In genomic region chr6:121087586-121088245, GRCm38 (mm10) we compare ENCODE assay signal across 9 mouse cellular contexts. TPM values are rescaled to one million over a fixed set of nuclear protein-coding genes. Genes with fewer than 3 reads are reported as not detected.
DNase-seq lines count a peak whose midpoint lies in the region; ATAC-seq lines count a peak whose summit lies in the region.
"Had no signal": no experiment of that assay in that cellular context is flagged by ENCODE, and none has a peak within 500 bp of the region (broad histone marks: within the 10 kb centered on the region; RNA-seq: fewer than 3 reads in every experiment).

No protein-coding gene starts in this region.

- H3K9ac ChIP-seq in midbrain, embryonic 14.5 days (replicated peaks; ENCODE audit: low read length), result no peak overlapping the region
- no peak overlapping the region for H3K9ac ChIP-seq in midbrain, embryonic 11.5 days (ENCODE audit: low read length)
- H3K9ac ChIP-seq in heart, embryonic 15.5 days, result no peak overlapping the region
- no peak overlapping the region for H3K9ac ChIP-seq in limb, embryonic 12.5 days (replicated peaks)
- H3K9ac ChIP-seq: midbrain, embryonic 12.5 days had no signal

- H3K4me1 ChIP-seq in midbrain, embryonic 14.5 days (ENCODE audit: control insufficient read depth, insufficient read depth, low read length), result peaks cover 19% of the 10 kb centered on the region
- H3K4me1 ChIP-seq in midbrain, embryonic 11.5 days (ENCODE audit: control insufficient read depth, insufficient read depth, low read length), result peaks cover 3% of the 10 kb centered on the region; the same call in 1 of the 2 replicates
- H3K4me1 ChIP-seq in heart, embryonic 15.5 days (replicated peaks), result peaks cover 72% of the 10 kb centered on the region
- peaks cover 35% of the 10 kb centered on the region for H3K4me1 ChIP-seq in limb, embryonic 12.5 days (replicated peaks)

- WGBS in midbrain, embryonic 14.5 days, result 81% methylated on average over 22 of the region's 22 CpGs
- WGBS in midbrain, embryonic 11.5 days, result 81% methylated on average over 22 of the region's 22 CpGs
- WGBS in heart, embryonic 15.5 days, result 68% methylated on average over 22 of the region's 22 CpGs
- 67% methylated on average over 22 of the region's 22 CpGs for WGBS in limb, embryonic 12.5 days

- 0 out of 2 replicates have a peak, but pooled peaks cover 2% of the 10 kb centered on the region for H3K36me3 ChIP-seq in midbrain, embryonic 14.5 days (ENCODE audit: control insufficient read depth, insufficient read depth, low read length)
- H3K36me3 ChIP-seq in midbrain, embryonic 11.5 days (ENCODE audit: control insufficient read depth, insufficient read depth, low read length), result no peaks in the 10 kb centered on the region
- no peaks in the 10 kb centered on the region for H3K36me3 ChIP-seq in heart, embryonic 15.5 days
- H3K36me3 ChIP-seq in limb, embryonic 12.5 days, result no peaks in the 10 kb centered on the region
- H3K36me3 ChIP-seq: midbrain, embryonic 12.5 days had no signal

- no peak overlapping the region for H3K4me2 ChIP-seq in midbrain, embryonic 14.5 days (ENCODE audit: low read length)
- no peak overlapping the region for H3K4me2 ChIP-seq in midbrain, embryonic 11.5 days
- no peak overlapping the region for H3K4me2 ChIP-seq in heart, embryonic 15.5 days
- peak overlapping the region; percentile 3; the same call in 1 of the 2 replicates for H3K4me2 ChIP-seq in limb, embryonic 12.5 days
- H3K4me2 ChIP-seq: midbrain, embryonic 12.5 days had no signal

- no peak overlapping the region for H3K4me3 ChIP-seq in midbrain, embryonic 14.5 days (replicated peaks; ENCODE audit: low read depth, low read length)
- no peak overlapping the region for H3K4me3 ChIP-seq in midbrain, embryonic 11.5 days (ENCODE audit: low read depth, low read length)
- no peak overlapping the region for H3K4me3 ChIP-seq in heart, embryonic 15.5 days
- no peak overlapping the region for H3K4me3 ChIP-seq in limb, embryonic 12.5 days (replicated peaks)
- H3K4me3 ChIP-seq: midbrain, embryonic 12.5 days had no signal

- peak; percentile 21 for DNase-seq in midbrain, embryonic 14.5 days
- no peak for DNase-seq in midbrain, embryonic 11.5 days (ENCODE audit: low spot score, missing footprints)
- DNase-seq in cerebellum, postnatal 10 days, result peak; percentile 63 to 74
- no peak for DNase-seq in right cerebral cortex, postnatal 10 days (ENCODE audit: low spot score in 2 of 2)
- no peak for DNase-seq in left cerebral cortex, postnatal 25 days (ENCODE audit: low spot score in 2 of 2)
- no peak for DNase-seq in layer of hippocampus, adult 8-10 months (ENCODE audit: low spot score in 2 of 2)

- H3K27ac ChIP-seq in midbrain, embryonic 14.5 days (replicated peaks; ENCODE audit: low read depth, low read length), result no peak overlapping the region
- H3K27ac ChIP-seq in midbrain, embryonic 11.5 days (ENCODE audit: low read depth, low read length), result no peak overlapping the region
- peak overlapping the region; percentile 56 for H3K27ac ChIP-seq in heart, embryonic 15.5 days
- peak overlapping the region; percentile 51; the same call in 1 of the 2 replicates for H3K27ac ChIP-seq in limb, embryonic 12.5 days
- H3K27ac ChIP-seq: midbrain, embryonic 12.5 days had no signal

- no peaks in the 10 kb centered on the region for H3K27me3 ChIP-seq in midbrain, embryonic 14.5 days (ENCODE audit: control insufficient read depth, insufficient read depth, low read length)
- H3K27me3 ChIP-seq in midbrain, embryonic 11.5 days (ENCODE audit: control insufficient read depth, insufficient read depth, low read length), result no peaks in the 10 kb centered on the region
- H3K27me3 ChIP-seq in heart, embryonic 15.5 days, result no peaks in the 10 kb centered on the region
- no peaks in the 10 kb centered on the region for H3K27me3 ChIP-seq in limb, embryonic 12.5 days
- H3K27me3 ChIP-seq: midbrain, embryonic 12.5 days had no signal

- intact Hi-C loops in left cerebral cortex, postnatal 25 days (cut with DNase I), result no loop called here

- peak; percentile 43; the same call in 1 of the 2 replicates for ATAC-seq in midbrain, embryonic 14.5 days (ENCODE audit: low FRiP score, low TSS enrichment)
- ATAC-seq in midbrain, embryonic 11.5 days (ENCODE audit: low FRiP score), result no peak
- peak; percentile 47; the same call in 1 of the 2 replicates for ATAC-seq in heart, embryonic 15.5 days (replicated peaks; ENCODE audit: insufficient number of reproducible peaks, insufficient read depth, low FRiP score, low read depth)
- ATAC-seq in limb, embryonic 12.5 days (ENCODE audit: insufficient number of reproducible peaks, insufficient read depth, low FRiP score, low TSS enrichment, low read depth), result peak; percentile 66; the same call in 1 of the 2 replicates

- no peaks in the 10 kb centered on the region for H3K9me3 ChIP-seq in midbrain, embryonic 14.5 days (ENCODE audit: control insufficient read depth, low read length)
- H3K9me3 ChIP-seq in midbrain, embryonic 11.5 days (ENCODE audit: control insufficient read depth, low read length), result no peaks in the 10 kb centered on the region; the same call in 1 of the 2 replicates
- no peaks in the 10 kb centered on the region for H3K9me3 ChIP-seq in heart, embryonic 15.5 days (replicated peaks)
- H3K9me3 ChIP-seq in limb, embryonic 12.5 days, result no peaks in the 10 kb centered on the region

RNA-seq across cellular contexts. Expression of gene Mical3, which starts 43.1 kb away (rescaled TPM):
- polyA plus RNA-seq in midbrain, embryonic 14.5 days (2014; fragmentation: Nextera tagmentation; extraction: Ambion mirVana), result 51.5 and 51.7 TPM in 2 replicates
- polyA plus RNA-seq in midbrain, embryonic 11.5 days (2014; fragmentation: Nextera tagmentation; extraction: Ambion mirVana), result 11.8 and 12.8 TPM in 2 replicates
- polyA plus RNA-seq in heart, embryonic 15.5 days (2015; fragmentation: Nextera tagmentation; extraction: Ambion mirVana), result 25.0 and 26.6 TPM in 2 replicates
- polyA plus RNA-seq in limb, embryonic 12.5 days (2016; fragmentation: Nextera tagmentation; extraction: Ambion mirVana), result 10.0 and 10.8 TPM in 2 replicates
- 100 to 1,000 TPM; 110 to 127 TPM for total RNA-seq in left cerebral cortex, postnatal 25 days (2021)
- 100 to 1,000 TPM in 1 of 4 experiments, 10 to 100 TPM in 3; 78.3 to 102 (median 90.8) TPM for total RNA-seq in layer of hippocampus, adult 8-10 months (2022)

Comparison
In these comparisons a context has a peak if more than half of its experiments do, and no peak if none do; other contexts are left out.
1. DNase-seq: peak in midbrain, embryonic 14.5 days (single experiment) and cerebellum, postnatal 10 days (2 of 2); none in midbrain, embryonic 11.5 days (single experiment), right cerebral cortex, postnatal 10 days (0 of 2), left cerebral cortex, postnatal 25 days (0 of 2) and layer of hippocampus, adult 8-10 months (0 of 2).
2. H3K27ac ChIP-seq: peak in heart, embryonic 15.5 days (single experiment) and limb, embryonic 12.5 days (single experiment); none in midbrain, embryonic 14.5 days (single experiment) and midbrain, embryonic 11.5 days (single experiment).